Mouse (Mus musculus) midbrain, postnatal 0 days (tissue): ENCODE measurements around the gene Rexo1. TPM values are rescaled to one million over a fixed set of nuclear protein-coding genes. Genes with fewer than 3 reads are reported as not detected.

Experiments
- ATAC-seq: fragments of 200-750 bp; cut with Nextera tagmentation; 2 replicates; pipeline ENCODE4 v1.8.0; 2017; ENCODE audit warnings: moderate number of reproducible peaks, mild to moderate bottlenecking, moderate TSS enrichment, moderate library complexity; ENCODE audit not compliant: low FRiP score
- DNase-seq: peaks from one replicate; pipeline ENCODE4 v3.0.0-alpha.2; 2015; ENCODE audit warnings: low spot score
- H3K27ac ChIP-seq: fragments of 300-500 bp; sonication (generic); 2 replicates; pipeline ENCODE4 v1.5.1; 2014; ENCODE audit warnings: low read depth, mild to moderate bottlenecking, low read length, mixed read lengths
- H3K27me3 ChIP-seq: fragments of 300-500 bp; sonication (generic); 2 replicates; pipeline ENCODE4 v1.6.1; 2014; ENCODE audit warnings: low read length, control low read depth, mixed read lengths; ENCODE audit not compliant: insufficient read depth
- H3K36me3 ChIP-seq: fragments of 300-500 bp; sonication (generic); 2 replicates; pipeline ENCODE4 v1.6.1; 2014; ENCODE audit warnings: low read length, control low read depth, mixed read lengths; ENCODE audit not compliant: insufficient read depth
- H3K4me1 ChIP-seq: fragments of 300-500 bp; sonication (generic); 2 replicates; pipeline ENCODE4 v1.6.1; 2014; ENCODE audit warnings: mild to moderate bottlenecking, control low read depth, antibody characterized with exemption, low read length, mixed read lengths; ENCODE audit not compliant: insufficient read depth
- H3K4me2 ChIP-seq: fragments of 300-500 bp; sonication (generic); 2 replicates; pipeline ENCODE4 v1.6.1; 2014; ENCODE audit warnings: low read depth, mild to moderate bottlenecking, low read length, mixed read lengths; ENCODE audit not compliant: poor library complexity, severe bottlenecking
- H3K4me3 ChIP-seq: fragments of 300-500 bp; sonication (generic); 2 replicates; pipeline ENCODE4 v1.5.1; 2014; ENCODE audit warnings: low read depth, mild to moderate bottlenecking, low read length, moderate library complexity
- H3K9ac ChIP-seq: fragments of 300-500 bp; sonication (generic); replicated peaks from 2 replicates; pipeline ENCODE4 v1.6.1; 2014; ENCODE audit warnings: mild to moderate bottlenecking, low read length, moderate library complexity, mixed read lengths; ENCODE audit not compliant: poor library complexity, severe bottlenecking
- H3K9me3 ChIP-seq: fragments of 300-500 bp; sonication (generic); 2 replicates; pipeline ENCODE4 v1.6.1; 2016; ENCODE audit warnings: low read length, control low read depth
- CTCF ChIP-seq: IDR thresholded peaks from 2 replicates; pipeline ENCODE4 v1.5.1; 2016; ENCODE audit warnings: antibody characterized with exemption, mild to moderate bottlenecking
- WGBS: fragments of 180-500 bp; shearing (Covaris S2); extraction: QIAGEN DNeasy Blood & Tissue Kit; methylation state at CpG from one replicate; pipeline ENCODE4 v1.1.7; 2014; 5-methylcytosine and 5-hydroxymethylcytosine counted together
- polyA plus RNA-seq: library from polyadenylated mRNA; unstranded; fragments of >200 nt; fragmentation: Nextera tagmentation; extraction: Ambion mirVana; gene quantifications from 2 replicates; pipeline ENCODE4 v1.2.1, GENCODE M21; 2015
- total RNA-seq: library from RNA; depleted of rRNA; stranded (reverse); fragments of >200 nt; gene quantifications from 2 replicates; pipeline ENCODE4 v1.2.3, GENCODE M21; 2014

Gene Rexo1
- total and polyA plus RNA-seq, 2 experiments from 2014 or later = 29.8 to 52.6 TPM

GRCm38 (mm10) chr10:80574896-80575295 lies 13.5 kb upstream of the Rexo1 start:
- no peaks in the 10 kb centered on the region for H3K9me3 ChIP-seq
- no peak for ATAC-seq
- peak overlapping the region; percentile 89 for H3K4me2 ChIP-seq
- peak overlapping the region; percentile 82; the same call in 1 of the 2 replicates for H3K4me3 ChIP-seq
- no peak for TF ChIP-seq CTCF
- H3K27ac ChIP-seq = no peak overlapping the region
- H3K36me3 ChIP-seq = no peaks in the 10 kb centered on the region
- no peak overlapping the region for H3K9ac ChIP-seq
- H3K4me1 ChIP-seq = peaks cover 11% of the 10 kb centered on the region
- WGBS = 75% methylated on average over 3 of the region's 3 CpGs
- DNase-seq = no peak
- no peaks in the 10 kb centered on the region for H3K27me3 ChIP-seq

DNA sequence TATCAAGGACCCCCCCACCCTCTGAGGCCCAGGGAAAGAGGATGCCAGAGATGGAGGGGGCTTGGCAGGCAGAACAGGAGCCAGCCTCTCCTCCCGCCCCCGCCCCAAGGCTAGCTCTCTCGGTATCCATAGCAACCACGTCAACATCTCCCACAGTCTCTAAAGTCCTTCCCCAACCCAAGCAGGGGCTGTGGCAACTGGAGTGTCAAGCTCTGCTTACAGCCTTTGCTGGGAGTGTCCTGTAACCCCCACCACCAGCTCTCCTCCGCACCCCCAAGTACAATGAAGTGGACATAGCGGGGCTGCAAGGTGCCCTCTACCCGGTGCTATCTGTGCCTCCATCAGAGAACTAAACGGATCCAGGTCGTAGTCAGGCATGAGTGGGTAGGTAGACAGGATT lies 12.6 kb upstream of the Rexo1 start:
- no peak for TF ChIP-seq CTCF
- no peak overlapping the region for H3K4me3 ChIP-seq
- H3K4me2 ChIP-seq = peak overlapping the region; percentile 24; the same call in 1 of the 2 replicates
- H3K9me3 ChIP-seq = no peaks in the 10 kb centered on the region
- peaks cover 11% of the 10 kb centered on the region for H3K4me1 ChIP-seq
- H3K27ac ChIP-seq = no peak overlapping the region
- H3K36me3 ChIP-seq = peaks cover under 1% of the 10 kb centered on the region; the same call in 1 of the 2 replicates
- no peaks in the 10 kb centered on the region for H3K27me3 ChIP-seq
- 53% methylated on average over 8 of the region's 9 CpGs for WGBS
- DNase-seq = peak; percentile 44
- peak overlapping the region; percentile 29; the same call in 1 of the 2 replicates for H3K9ac ChIP-seq
- no peak for ATAC-seq

DNA sequence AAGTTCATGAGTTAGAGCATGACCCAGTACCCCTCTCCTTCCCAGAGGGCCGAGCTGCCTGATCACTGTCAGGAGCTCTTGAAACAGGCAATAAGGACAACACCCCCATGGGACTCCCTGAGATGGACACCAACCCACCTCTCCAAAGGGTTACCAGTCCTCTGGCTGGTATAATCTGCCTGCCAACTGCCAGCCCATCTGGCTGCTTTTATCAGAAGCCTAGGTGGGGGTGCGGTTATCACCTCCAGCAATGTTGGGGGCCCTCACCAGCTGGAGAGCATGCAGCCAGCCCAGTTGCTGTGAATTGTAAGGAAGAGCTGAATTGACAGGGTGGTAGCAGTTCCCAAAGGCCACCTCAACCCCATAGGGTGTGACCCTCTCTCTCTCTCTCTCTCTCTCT lies 11.1 kb upstream of the Rexo1 start:
- ATAC-seq (no peak), DNase-seq (no peak)
- H3K4me2 ChIP-seq = no peak overlapping the region
- H3K36me3 ChIP-seq = peaks cover 12% of the 10 kb centered on the region
- 91% methylated on average over 2 of the region's 2 CpGs for WGBS
- H3K27me3 ChIP-seq = no peaks in the 10 kb centered on the region
- no peak overlapping the region for H3K27ac ChIP-seq
- peaks cover 11% of the 10 kb centered on the region for H3K4me1 ChIP-seq
- H3K9me3 ChIP-seq = no peaks in the 10 kb centered on the region
- no peak for TF ChIP-seq CTCF
- no peak overlapping the region for H3K9ac ChIP-seq
- no peak overlapping the region for H3K4me3 ChIP-seq

DNA sequence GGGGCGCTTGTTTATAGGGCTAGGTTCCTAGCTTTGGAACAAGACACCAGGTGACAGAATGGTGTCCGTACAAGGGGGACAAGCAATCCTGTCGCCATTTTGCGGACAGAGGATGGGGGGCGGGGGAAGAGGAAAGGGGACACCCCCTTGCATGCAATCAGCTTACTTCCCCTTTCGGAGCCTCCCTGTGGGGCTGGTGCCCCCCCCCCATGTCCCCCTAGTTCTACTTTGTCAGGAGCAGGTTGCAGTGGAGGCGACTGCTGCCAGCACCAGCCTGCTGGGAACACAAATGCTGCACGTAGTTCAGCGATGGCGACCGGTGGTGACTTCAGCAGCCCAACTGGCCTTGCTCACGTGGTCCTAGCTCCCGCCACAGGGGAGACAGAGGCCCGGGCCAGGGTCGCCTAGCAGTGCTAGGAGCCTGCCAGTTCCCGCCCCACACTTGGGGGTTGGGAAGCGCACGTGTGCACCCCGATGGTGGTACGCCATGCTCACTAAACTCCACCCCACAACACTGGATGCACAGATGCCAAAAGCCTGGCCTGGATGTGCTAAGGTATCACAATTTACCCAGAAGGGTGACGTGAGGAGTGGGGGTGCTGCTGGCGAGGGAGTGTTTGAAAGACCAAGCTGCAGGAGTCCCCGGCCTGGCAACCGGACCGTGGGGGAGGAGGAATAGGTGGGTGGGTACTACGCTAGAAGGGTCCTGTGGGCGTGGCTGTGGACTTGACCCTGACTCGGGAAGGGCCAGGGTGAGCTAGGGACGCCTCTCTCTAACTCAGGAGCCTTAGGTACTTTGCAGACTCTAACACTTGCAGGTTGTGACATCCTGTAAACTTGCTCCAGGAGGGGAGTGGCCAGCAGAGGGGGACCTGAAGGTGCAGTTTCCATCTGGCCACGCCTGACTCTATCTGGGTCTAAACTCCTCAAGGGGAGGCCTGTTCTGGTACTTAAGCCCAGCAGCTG lies 9.8 kb upstream of the Rexo1 start:
- peak; percentile 35; the same call in 1 of the 2 replicates for ATAC-seq

DNA sequence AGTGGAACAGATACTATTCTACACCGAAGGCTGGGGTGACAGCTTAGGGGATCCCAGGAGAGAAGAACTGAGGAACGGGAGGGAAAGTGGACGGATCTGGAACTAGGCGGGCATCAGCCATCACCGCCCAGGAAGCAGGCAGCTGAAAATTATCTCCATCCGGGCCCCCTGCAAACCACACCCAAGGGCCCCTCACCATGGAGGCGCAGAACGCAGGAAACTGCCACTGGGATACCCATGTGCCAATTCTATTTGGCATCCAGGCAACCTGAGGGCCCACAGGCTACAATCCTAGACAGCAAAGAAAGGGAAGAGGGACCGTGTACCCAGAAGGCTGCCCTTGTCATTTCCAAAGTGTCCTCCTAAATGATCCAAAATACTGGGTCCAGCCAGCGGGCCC lies 9.1 kb upstream of the Rexo1 start:
- no peak for DNase-seq
- H3K9me3 ChIP-seq = no peaks in the 10 kb centered on the region
- TF ChIP-seq CTCF = no peak
- no peaks in the 10 kb centered on the region for H3K27me3 ChIP-seq
- no peak overlapping the region for H3K27ac ChIP-seq
- 0 out of 2 replicates have a peak overlapping the region, but pooled peaks have one; percentile 19 for H3K9ac ChIP-seq
- H3K36me3 ChIP-seq = peaks cover 18% of the 10 kb centered on the region
- no peak overlapping the region for H3K4me2 ChIP-seq
- no peak for ATAC-seq
- H3K4me3 ChIP-seq = no peak overlapping the region
- WGBS = 89% methylated on average over 10 of the region's 10 CpGs
- H3K4me1 ChIP-seq = peaks cover 13% of the 10 kb centered on the region

More for the DNA sequence above, 9.8 kb upstream of the Rexo1 start:
- Histone ChIP-seq H3K27me3 (no peaks in the 10 kb centered on the region), H3K4me3 (no peak overlapping the region), H3K9ac (0 out of 2 replicates have a peak overlapping the region, but pooled peaks have one; percentile 19), H3K9me3 (no peaks in the 10 kb centered on the region), H3K4me2 (peak overlapping the region; percentile 16), H3K4me1 (peaks cover 18% of the 10 kb centered on the region), H3K36me3 (peaks cover 15% of the 10 kb centered on the region), H3K27ac (0 out of 2 replicates have a peak overlapping the region, but pooled peaks have one; percentile 18)
- WGBS = 18% methylated on average over 30 of the region's 30 CpGs
- DNase-seq = peak; percentile 62
- no peak for TF ChIP-seq CTCF

- Histone ChIP-seq H3K27ac (no peak overlapping the region), H3K27me3 (no peaks in the 10 kb centered on the region), H3K4me1 (peaks cover 11% of the 10 kb centered on the region), H3K4me3 (no peak overlapping the region), H3K36me3 (peaks cover 18% of the 10 kb centered on the region), H3K9ac (no peak overlapping the region), H3K9me3 (no peaks in the 10 kb centered on the region), H3K4me2 (no peak overlapping the region)
- no peak for ATAC-seq
- no peak for TF ChIP-seq CTCF
- no peak for DNase-seq
- 34% methylated on average over 10 of the region's 10 CpGs for whole genome bisulfite sequencing
Observed at GRCm38 (mm10) chr10:80569664-80570066, 8.3 kb upstream of the Rexo1 start.
